Mouse (Mus musculus) thymus, postnatal 0 days (tissue): ENCODE measurements at regions not wholly inside any gene's neighbourhood (a gene's known extent, or its start where the extent isn't known, plus 50 kb on each side); places are given as distances from the start of the nearest gene placed in this dataset.

ENCODE experiments used
- DNase-seq: peaks from one replicate; pipeline ENCODE4 v3.0.0-alpha.2; 2015; ENCODE audit warnings: low spot score

- peak; percentile 43 for DNase-seq
Measured at GRCm38 (mm10) chr6:99901564-99901963, 175.4 kb upstream of the Prok2 start.

GRCm38 (mm10) chr6:99901146-99901545, 175.0 kb upstream of the Prok2 start:
- DNase-seq = peak; percentile 31

GRCm38 (mm10) chr6:99899704-99900103, 173.5 kb upstream of the Prok2 start:
- no peak for DNase-seq

GRCm38 (mm10) chr6:99898077-99898476, 171.9 kb upstream of the Prok2 start:
- no peak for DNase-seq

- DNase-seq = no peak
Measured at GRCm38 (mm10) chr6:99895558-99895957, 169.4 kb upstream of the Prok2 start.

GRCm38 (mm10) chr6:99893936-99894335, 167.7 kb upstream of the Prok2 start:
- DNase-seq = no peak

GRCm38 (mm10) chr6:99892204-99892603, 166.0 kb upstream of the Prok2 start:
- DNase-seq = no peak

- DNase-seq = peak; percentile 11
Measured at GRCm38 (mm10) chr6:99891790-99892189, 165.6 kb upstream of the Prok2 start.

GRCm38 (mm10) chr6:99890805-99891204, 164.6 kb upstream of the Prok2 start:
- peak; percentile 11 for DNase-seq

GRCm38 (mm10) chr6:99889055-99889454, 162.9 kb upstream of the Prok2 start:
- DNase-seq = no peak

GRCm38 (mm10) chr6:99887904-99888303, 161.7 kb upstream of the Prok2 start:
- peak; percentile 12 for DNase-seq

GRCm38 (mm10) chr6:99884755-99885154, 158.6 kb upstream of the Prok2 start:
- DNase-seq = no peak

GRCm38 (mm10) chr6:99884054-99884453, 157.9 kb upstream of the Prok2 start:
- DNase-seq = no peak

GRCm38 (mm10) chr6:99881606-99882005, 155.4 kb upstream of the Prok2 start:
- no peak for DNase-seq

- no peak for DNase-seq
Measured at GRCm38 (mm10) chr6:99874852-99875251, 148.7 kb upstream of the Prok2 start.

GRCm38 (mm10) chr6:99874029-99874428, 147.8 kb upstream of the Prok2 start:
- no peak for DNase-seq

GRCm38 (mm10) chr6:99866061-99866460, 139.9 kb upstream of the Prok2 start:
- peak; percentile 24 for DNase-seq

- no peak for DNase-seq
Measured at GRCm38 (mm10) chr6:99864949-99865348, 138.8 kb upstream of the Prok2 start.

GRCm38 (mm10) chr6:99863418-99863817, 137.2 kb upstream of the Prok2 start:
- no peak for DNase-seq

- DNase-seq = no peak
Measured at GRCm38 (mm10) chr6:99857411-99857810, 131.2 kb upstream of the Prok2 start.

- DNase-seq = no peak
Measured at GRCm38 (mm10) chr6:99853716-99854115, 127.5 kb upstream of the Prok2 start.

- no peak for DNase-seq
Measured at GRCm38 (mm10) chr6:99850706-99851105, 124.5 kb upstream of the Prok2 start.

- DNase-seq = no peak
Measured at GRCm38 (mm10) chr6:99845508-99845846, 119.3 kb upstream of the Prok2 start.

GRCm38 (mm10) chr6:99844775-99845507, 118.7 kb upstream of the Prok2 start:
- no peak for DNase-seq
